Mouse (Mus musculus): Measurements from ENCODE around the gene Chd1l. TPM values are rescaled to one million over a fixed set of nuclear protein-coding genes. Genes with fewer than 3 reads are reported as not detected.

Gene Chd1l
- total and polyA plus RNA-seq, 3 experiments = 7.0 to 26.9 (median 16.3) TPM

- no peak for TF ChIP-seq GATA1 (IDR thresholded peaks at IDR 0.05; ENCODE audit: borderline replicate concordance, low read length)
- TF ChIP-seq CTCF (IDR thresholded peaks at IDR 0.05; ENCODE audit: low read depth, low read length) = no peak
- no peak for TF ChIP-seq POLR2AphosphoS5 (IDR thresholded peaks at IDR 0.05; ENCODE audit: insufficient replicate concordance, low read depth, low read length)
- TF ChIP-seq GATA2 (IDR thresholded peaks at IDR 0.05; ENCODE audit: borderline replicate concordance, low read depth, low read length) = no peak
- no peak for TF ChIP-seq TAL1 (conservative IDR thresholded peaks at IDR 0.05; ENCODE audit: low read depth, low read length)
- DNase-seq (ENCODE audit: low spot score) = no peak
- H3K9me3 ChIP-seq (replicated peaks) = no peaks in the 10 kb centered on the region
- ATAC-seq (ENCODE audit: extremely low read depth, insufficient number of reproducible peaks, low FRiP score, poor library complexity, severe bottlenecking) = no peak
- no peak overlapping the region for H3K4me3 ChIP-seq (ENCODE audit: low read depth, low read length)
- H3K4me1 ChIP-seq (ENCODE audit: insufficient read depth, low read depth, low read length) = no peaks in the 10 kb centered on the region
- H3K36me3 ChIP-seq (replicated peaks) = no peaks in the 10 kb centered on the region
- no peaks in the 10 kb centered on the region for H3K27me3 ChIP-seq (ENCODE audit: insufficient read depth, low read length)
Measured at GRCm38 (mm10) chr3:97525458-97525857, 84.5 kb downstream of the Chd1l start.

DNA sequence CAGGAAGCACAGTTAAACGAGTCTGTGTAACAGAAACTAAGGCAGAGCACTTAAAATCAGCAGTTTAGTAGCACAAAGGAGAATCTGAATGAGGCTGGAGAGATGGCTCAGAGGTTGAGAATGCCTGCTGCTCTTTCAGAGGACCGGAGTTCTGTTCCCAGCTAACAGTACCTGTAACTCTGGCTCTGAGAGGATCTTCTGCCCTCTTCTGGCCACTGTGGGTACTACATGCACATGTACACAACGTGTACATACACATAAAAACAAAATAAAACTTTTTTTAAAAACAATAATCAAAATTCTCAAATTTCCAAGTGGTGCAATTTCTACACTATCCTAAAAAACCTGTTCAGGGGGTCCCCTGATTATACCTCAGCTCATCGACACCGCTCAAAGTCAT lies 85.2 kb downstream of the Chd1l start:
- TF ChIP-seq POLR2AphosphoS5 (IDR thresholded peaks at IDR 0.05; ENCODE audit: insufficient replicate concordance, low read depth, low read length) (no peak), TAL1 (conservative IDR thresholded peaks at IDR 0.05; ENCODE audit: low read depth, low read length) (no peak), CTCF (IDR thresholded peaks at IDR 0.05; ENCODE audit: low read depth, low read length) (peak; percentile 47), GATA2 (IDR thresholded peaks at IDR 0.05; ENCODE audit: borderline replicate concordance, low read depth, low read length) (no peak)
- Histone ChIP-seq H3K27me3 (ENCODE audit: insufficient read depth, low read length) (no peaks in the 10 kb centered on the region), H3K4me3 (ENCODE audit: low read depth, low read length) (no peak overlapping the region), H3K4me1 (ENCODE audit: insufficient read depth, low read depth, low read length) (no peaks in the 10 kb centered on the region), H3K36me3 (replicated peaks) (no peaks in the 10 kb centered on the region), H3K9me3 (replicated peaks) (no peaks in the 10 kb centered on the region)
- ATAC-seq (ENCODE audit: extremely low read depth, insufficient number of reproducible peaks, low FRiP score, poor library complexity, severe bottlenecking) = peak; percentile 34; the same call in 1 of the 2 replicates
- no peak for DNase-seq (ENCODE audit: low spot score)

- H3K9me3 ChIP-seq (replicated peaks) = peaks cover 11% of the 10 kb centered on the region
- no peaks in the 10 kb centered on the region for H3K27me3 ChIP-seq (ENCODE audit: insufficient read depth, low read length)
- TF ChIP-seq TAL1 (conservative IDR thresholded peaks at IDR 0.05; ENCODE audit: low read depth, low read length) (no peak), GATA1 (IDR thresholded peaks at IDR 0.05; ENCODE audit: borderline replicate concordance, low read length) (no peak), GATA2 (IDR thresholded peaks at IDR 0.05; ENCODE audit: borderline replicate concordance, low read depth, low read length) (no peak), POLR2AphosphoS5 (IDR thresholded peaks at IDR 0.05; ENCODE audit: insufficient replicate concordance, low read depth, low read length) (no peak), CTCF (IDR thresholded peaks at IDR 0.05; ENCODE audit: low read depth, low read length) (no peak)
- H3K36me3 ChIP-seq (replicated peaks) = no peaks in the 10 kb centered on the region
- DNase-seq (ENCODE audit: low spot score) (no peak), ATAC-seq (ENCODE audit: extremely low read depth, insufficient number of reproducible peaks, low FRiP score, poor library complexity, severe bottlenecking) (no peak)
- no peaks in the 10 kb centered on the region for H3K4me1 ChIP-seq (ENCODE audit: insufficient read depth, low read depth, low read length)
- no peak overlapping the region for H3K4me3 ChIP-seq (ENCODE audit: low read depth, low read length)
Measured at GRCm38 (mm10) chr3:97521946-97522731, 87.9 kb downstream of the Chd1l start.

GRCm38 (mm10) chr3:97519883-97520282 lies 90.1 kb downstream of the Chd1l start:
- H3K36me3 ChIP-seq (replicated peaks) = no peaks in the 10 kb centered on the region
- no peak for DNase-seq (ENCODE audit: low spot score)
- no peaks in the 10 kb centered on the region for H3K4me1 ChIP-seq (ENCODE audit: insufficient read depth, low read depth, low read length)
- peaks cover 11% of the 10 kb centered on the region for H3K9me3 ChIP-seq (replicated peaks)
- no peak for ATAC-seq (ENCODE audit: extremely low read depth, insufficient number of reproducible peaks, low FRiP score, poor library complexity, severe bottlenecking)
- TF ChIP-seq TAL1 (conservative IDR thresholded peaks at IDR 0.05; ENCODE audit: low read depth, low read length) (no peak), GATA2 (IDR thresholded peaks at IDR 0.05; ENCODE audit: borderline replicate concordance, low read depth, low read length) (no peak), CTCF (IDR thresholded peaks at IDR 0.05; ENCODE audit: low read depth, low read length) (no peak), GATA1 (IDR thresholded peaks at IDR 0.05; ENCODE audit: borderline replicate concordance, low read length) (no peak), POLR2AphosphoS5 (IDR thresholded peaks at IDR 0.05; ENCODE audit: insufficient replicate concordance, low read depth, low read length) (no peak)
- no peaks in the 10 kb centered on the region for H3K27me3 ChIP-seq (ENCODE audit: insufficient read depth, low read length)
- H3K4me3 ChIP-seq (ENCODE audit: low read depth, low read length) = no peak overlapping the region

- no peaks in the 10 kb centered on the region for H3K27me3 ChIP-seq (ENCODE audit: insufficient read depth, low read length)
- no peaks in the 10 kb centered on the region for H3K36me3 ChIP-seq (replicated peaks)
- no peaks in the 10 kb centered on the region for H3K9me3 ChIP-seq (replicated peaks)
- H3K4me1 ChIP-seq (ENCODE audit: insufficient read depth, low read depth, low read length) = no peaks in the 10 kb centered on the region
- no peak for ATAC-seq (ENCODE audit: extremely low read depth, insufficient number of reproducible peaks, low FRiP score, poor library complexity, severe bottlenecking)
- H3K4me3 ChIP-seq (ENCODE audit: low read depth, low read length) = no peak overlapping the region
- TF ChIP-seq TAL1 (conservative IDR thresholded peaks at IDR 0.05; ENCODE audit: low read depth, low read length) (no peak), POLR2AphosphoS5 (IDR thresholded peaks at IDR 0.05; ENCODE audit: insufficient replicate concordance, low read depth, low read length) (no peak), GATA2 (IDR thresholded peaks at IDR 0.05; ENCODE audit: borderline replicate concordance, low read depth, low read length) (no peak), GATA1 (IDR thresholded peaks at IDR 0.05; ENCODE audit: borderline replicate concordance, low read length) (no peak), CTCF (IDR thresholded peaks at IDR 0.05; ENCODE audit: low read depth, low read length) (no peak)
- DNase-seq (ENCODE audit: low spot score) = no peak
Measured at GRCm38 (mm10) chr3:97512296-97512695, 97.7 kb downstream of the Chd1l start.

Other genes starting within 250 kb of the Chd1l start
- not detected in 2 replicates for gene Olfr1402, start 188.2 kb downstream of the Chd1l start, total RNA-seq (2014; fragmentation: Nextera tagmentation)
- gene Olfr1402, start 188.2 kb downstream of the Chd1l start, total RNA-seq (2017) = 0.11 TPM in 1 of 2 replicates, not detected in the other
- not detected in 2 replicates for gene Olfr1402, start 188.2 kb downstream of the Chd1l start, polyA plus RNA-seq (2012)
- 4.6 and 7.4 TPM in 2 replicates for gene Fmo5, start 18.6 kb upstream of the Chd1l start, total RNA-seq (2014; fragmentation: Nextera tagmentation)
- 1.5 and 1.7 TPM in 2 replicates for gene Fmo5, start 18.6 kb upstream of the Chd1l start, total RNA-seq (2017)
- gene Fmo5, start 18.6 kb upstream of the Chd1l start, polyA plus RNA-seq (2012) = 0.11 and 0.25 TPM in 2 replicates
- gene Prkab2, start 48.0 kb upstream of the Chd1l start, total RNA-seq (2014; fragmentation: Nextera tagmentation) = 5.9 and 10.2 TPM in 2 replicates
- gene Prkab2, start 48.0 kb upstream of the Chd1l start, total RNA-seq (2017) = 4.8 and 5.0 TPM in 2 replicates
- 1.3 and 1.8 TPM in 2 replicates for gene Prkab2, start 48.0 kb upstream of the Chd1l start, polyA plus RNA-seq (2012)
- not detected in 2 replicates for gene Gm17651, start 64.5 kb upstream of the Chd1l start, total RNA-seq (2014; fragmentation: Nextera tagmentation)
- not detected in 2 replicates for gene Gm17651, start 64.5 kb upstream of the Chd1l start, total RNA-seq (2017)
- not detected in 2 replicates for gene Gm17651, start 64.5 kb upstream of the Chd1l start, polyA plus RNA-seq (2012)